Comparison of ENCODE assay signal across 11 mouse cellular contexts in genomic region chr11:52129171-52129570, GRCm38 (mm10). TPM values are rescaled to one million over a fixed set of nuclear protein-coding genes. Genes with fewer than 3 reads are reported as not detected.
DNase-seq lines count a peak whose midpoint lies in the region; ATAC-seq and TF ChIP-seq lines count a peak whose summit lies in the region.
"Had no signal": no experiment of that assay in that cellular context is flagged by ENCODE, and none has a peak within 500 bp of the region (broad histone marks: within the 10 kb centered on the region; RNA-seq: fewer than 3 reads in every experiment).

No protein-coding gene starts in this region.

- no peak overlapping the region for H3K4me2 ChIP-seq in intestine, postnatal 0 days (replicated peaks; ENCODE audit: low read depth)
- no peak overlapping the region for H3K4me2 ChIP-seq in intestine, embryonic 15.5 days (replicated peaks)

- 0 out of 2 replicates have a peak, but pooled peaks cover 2% of the 10 kb centered on the region for H3K4me1 ChIP-seq in cerebellum, adult 2 months (ENCODE audit: control insufficient read depth, insufficient read depth, low read length)
- no peaks in the 10 kb centered on the region for H3K4me1 ChIP-seq in intestine, postnatal 0 days (replicated peaks; ENCODE audit: control insufficient read depth, insufficient read depth, low read length)
- H3K4me1 ChIP-seq in intestine, embryonic 15.5 days (replicated peaks), result no peaks in the 10 kb centered on the region
- H3K4me1 ChIP-seq in thymus, adult 2 months (replicated peaks; ENCODE audit: control insufficient read depth, insufficient read depth, low read length), result peaks cover 5% of the 10 kb centered on the region

- peaks cover 9% of the 10 kb centered on the region for H3K36me3 ChIP-seq in intestine, postnatal 0 days (ENCODE audit: control insufficient read depth, insufficient read depth)
- H3K36me3 ChIP-seq in intestine, embryonic 15.5 days, result peaks cover 9% of the 10 kb centered on the region
- peaks cover 12% of the 10 kb centered on the region for H3K36me3 ChIP-seq in thymus, adult 2 months (ENCODE audit: control insufficient read depth, insufficient read depth, low read length)

- H3K9me3 ChIP-seq in intestine, postnatal 0 days (ENCODE audit: control insufficient read depth), result 0 out of 2 replicates have a peak, but pooled peaks cover under 1% of the 10 kb centered on the region
- no peaks in the 10 kb centered on the region for H3K9me3 ChIP-seq in intestine, embryonic 15.5 days

- no peak for DNase-seq in cerebellum, adult 2 months
- DNase-seq in cerebellum, adult 8-10 months, result no peak
- peak; percentile 22 for DNase-seq in thymus, adult 2 months
- no peak for DNase-seq in thymus, postnatal 25 days
- peak; percentile 37 for DNase-seq in thymus, postnatal 14 days
- no peak for DNase-seq in adrenal gland, postnatal 4 days (ENCODE audit: low spot score in 2 of 2)
- DNase-seq: gastrocnemius, postnatal 36 days had no signal

- no peak for TF ChIP-seq POLR2A in cerebellum, adult 2 months (IDR thresholded peaks at IDR 0.05; ENCODE audit: borderline replicate concordance, insufficient read depth, low read length)
- no peak for TF ChIP-seq POLR2A in thymus, adult 2 months (IDR thresholded peaks at IDR 0.05; ENCODE audit: control insufficient read depth, extremely low read depth, insufficient read depth, low read length, poor library complexity)

- WGBS in cerebellum, adult 2 months, result 23% methylated on average over 3 of the region's 3 CpGs
- WGBS in intestine, postnatal 0 days, result 26% methylated on average over 3 of the region's 3 CpGs
- WGBS in intestine, embryonic 15.5 days, result 28% methylated on average over 3 of the region's 3 CpGs
- 36% methylated on average over 3 of the region's 3 CpGs for WGBS in thymus, adult 2 months

- H3K27me3 ChIP-seq in cerebellum, adult 2 months (ENCODE audit: control insufficient read depth, insufficient read depth, low read length), result no peaks in the 10 kb centered on the region
- no peaks in the 10 kb centered on the region for H3K27me3 ChIP-seq in intestine, postnatal 0 days (replicated peaks; ENCODE audit: control insufficient read depth, insufficient read depth, low read length)
- no peaks in the 10 kb centered on the region for H3K27me3 ChIP-seq in intestine, embryonic 15.5 days (replicated peaks)
- no peaks in the 10 kb centered on the region for H3K27me3 ChIP-seq in thymus, adult 2 months (ENCODE audit: control insufficient read depth, insufficient read depth, low read length)

- no peak overlapping the region for H3K4me3 ChIP-seq in cerebellum, adult 2 months (replicated peaks; ENCODE audit: insufficient read depth, low read depth, low read length)
- H3K4me3 ChIP-seq in intestine, postnatal 0 days (ENCODE audit: low read depth, low read length), result no peak overlapping the region
- no peak overlapping the region for H3K4me3 ChIP-seq in intestine, embryonic 15.5 days (replicated peaks)
- H3K4me3 ChIP-seq in thymus, adult 2 months (ENCODE audit: control insufficient read depth, insufficient read depth, low read length), result no peak overlapping the region

- peak; percentile 29; the same call in 1 of the 2 replicates for TF ChIP-seq CTCF in cerebellum, adult 2 months (IDR thresholded peaks at IDR 0.05; ENCODE audit: borderline replicate concordance, insufficient read depth, low read depth, low read length)
- peak; percentile 45 for TF ChIP-seq CTCF in intestine, postnatal 0 days (IDR thresholded peaks at IDR 0.05; ENCODE audit: low read depth)
- no peak for TF ChIP-seq CTCF in thymus, adult 2 months (IDR thresholded peaks at IDR 0.05; ENCODE audit: borderline replicate concordance, control insufficient read depth, extremely low read depth, insufficient read depth, low read length, poor library complexity)

- no peak overlapping the region for H3K27ac ChIP-seq in cerebellum, adult 2 months (ENCODE audit: insufficient read depth, low read length)
- H3K27ac ChIP-seq in intestine, postnatal 0 days (ENCODE audit: low read depth, low read length), result no peak overlapping the region
- no peak overlapping the region for H3K27ac ChIP-seq in intestine, embryonic 15.5 days
- H3K27ac ChIP-seq in thymus, adult 2 months (ENCODE audit: control insufficient read depth, insufficient read depth, low read length), result no peak overlapping the region

- H3K9ac ChIP-seq in intestine, postnatal 0 days (ENCODE audit: low read depth, low read length), result no peak overlapping the region
- H3K9ac ChIP-seq in intestine, embryonic 15.5 days, result no peak overlapping the region

- ATAC-seq in intestine, postnatal 0 days, result 0 out of 2 replicates have a peak, but pooled peaks have one; percentile 11
- no peak for ATAC-seq in intestine, embryonic 15.5 days

RNA-seq across cellular contexts. Expression of gene Olfr1373, which starts 16.2 kb away (rescaled TPM):
- polyA plus RNA-seq in cerebellum, adult 2 months (2012; rRNA removed), result not detected in 2 replicates
- polyA plus RNA-seq in intestine, postnatal 0 days (2015; fragmentation: Nextera tagmentation; extraction: Ambion mirVana), result not detected in 2 replicates
- polyA plus RNA-seq in intestine, embryonic 15.5 days (2015; fragmentation: Nextera tagmentation; extraction: Ambion mirVana), result not detected in 2 replicates
- not detected in 2 replicates for polyA plus RNA-seq in thymus, adult 2 months (2012; rRNA removed)
- not detected for total RNA-seq in adrenal gland, postnatal 4 days (2021)
- total RNA-seq: gastrocnemius, postnatal 36 days; layer of hippocampus, adult 18-20 months had no signal
- polyA plus RNA-seq: spleen, adult 2 months had no signal

RNA-seq across cellular contexts. Expression of gene Ppp2ca, which starts 30.7 kb away (rescaled TPM):
- polyA plus RNA-seq in cerebellum, adult 2 months (2012; rRNA removed), result 112 and 113 TPM in 2 replicates
- polyA plus RNA-seq in intestine, postnatal 0 days (2015; fragmentation: Nextera tagmentation; extraction: Ambion mirVana), result 44.9 and 47.9 TPM in 2 replicates
- polyA plus RNA-seq in intestine, embryonic 15.5 days (2015; fragmentation: Nextera tagmentation; extraction: Ambion mirVana), result 64.8 and 69.3 TPM in 2 replicates
- polyA plus RNA-seq in thymus, adult 2 months (2012; rRNA removed), result 51.0 and 54.7 TPM in 2 replicates
- total RNA-seq in adrenal gland, postnatal 4 days (2021), result 10 to 100 TPM; 80.0 to 83.4 TPM

Comparison
In these comparisons a context has a peak if more than half of its experiments do, and no peak if none do; other contexts are left out.
1. DNase-seq: peak in thymus, adult 2 months (single experiment) and thymus, postnatal 14 days (single experiment); none in cerebellum, adult 2 months (0 of 2), cerebellum, adult 8-10 months (single experiment), thymus, postnatal 25 days (single experiment) and adrenal gland, postnatal 4 days (0 of 2).